Mouse (Mus musculus) lung, adult 10 weeks (tissue): ENCODE data around the gene Ntan1. TPM values are rescaled to one million over a fixed set of nuclear protein-coding genes. Genes with fewer than 3 reads are reported as not detected.

Experiments used
- polyA plus RNA-seq: library from polyadenylated mRNA; stranded (reverse); fragments of 350-450 nt; fragmentation: Illumina TruSeq; extraction: RNeasy Lipid Tissue Mini Kit (QIAGEN cat#74804); gene quantifications from one replicate; pipeline ENCODE4 v1.2.3, GENCODE M21; 2014; ENCODE audit warnings: low read depth, low replicate concordance; ENCODE audit not compliant: insufficient read depth

Ntan1 gene
- 76.1 TPM for polyA plus RNA-seq

GRCm38 (mm10) chr16:13818560-13819393, at the start of gene Ntan1:
Gene Ntan1, plus strand, starts transcription at chr16:13818845.

GRCm38 (mm10) chr16:13780353-13781036, 38.1 kb upstream of the Ntan1 start, which contains the start of gene Rrn3:
Gene Rrn3, plus strand, starts transcription at chr16:13780708.

Other genes with a start within 250 kb of the Ntan1 start
- 14.7 TPM for gene Parn, start 150.7 kb upstream of the Ntan1 start, polyA plus RNA-seq
- gene Bfar, start 147.0 kb upstream of the Ntan1 start, polyA plus RNA-seq, result 20.8 TPM
- 2.5 TPM for gene 3110001I22Rik, start 146.9 kb upstream of the Ntan1 start, polyA plus RNA-seq
- gene Pla2g10, start 87.9 kb upstream of the Ntan1 start, polyA plus RNA-seq, result not detected
- 9.2 TPM for gene Rrn3, start 38.1 kb upstream of the Ntan1 start, polyA plus RNA-seq
- gene Pdxdc1, start 84.3 kb downstream of the Ntan1 start, polyA plus RNA-seq, result 45.2 TPM
- gene Mpv17l, start 84.3 kb downstream of the Ntan1 start, polyA plus RNA-seq, result 6.4 TPM
- gene 2900011O08Rik, start 167.8 kb downstream of the Ntan1 start, polyA plus RNA-seq, result not detected
- not detected for gene Ifitm7, start 168.0 kb downstream of the Ntan1 start, polyA plus RNA-seq